Mouse (Mus musculus) myocyte (in vitro differentiated cells): ENCODE results near the gene Ltbp1. TPM values are rescaled to one million over a fixed set of nuclear protein-coding genes. Genes with fewer than 3 reads are reported as not detected.

Experiments
- H3K27me3 ChIP-seq: one replicate; pipeline ENCODE4 v1.6.1; 2011; ENCODE audit not compliant: control insufficient read depth, insufficient read depth, insufficient read length
- H3K36me3 ChIP-seq: one replicate; pipeline ENCODE4 v1.6.1; 2011; ENCODE audit not compliant: control insufficient read depth, insufficient read depth
- H3K4me2 ChIP-seq: one replicate; pipeline ENCODE4 v1.6.1; 2011; ENCODE audit warnings: low read depth, control low read depth
- H3K4me3 ChIP-seq: one replicate; pipeline ENCODE4 v1.5.1; 2011; ENCODE audit warnings: mild to moderate bottlenecking, control low read depth, moderate library complexity
- H3K79me2 ChIP-seq: one replicate; pipeline ENCODE4 v1.6.1; 2011; ENCODE audit not compliant: control insufficient read depth, insufficient read depth
- H3ac ChIP-seq: one replicate; pipeline ENCODE4 v1.6.1; 2011; ENCODE audit not compliant: control insufficient read depth, insufficient read length
- CEBPB ChIP-seq: IDR thresholded peaks from 2 replicates; pipeline ENCODE4 v1.6.1; 2011; ENCODE audit warnings: mild to moderate bottlenecking, moderate library complexity; ENCODE audit not compliant: poor library complexity, insufficient read depth, severe bottlenecking
- E2F4 ChIP-seq: IDR thresholded peaks from one replicate; pipeline ENCODE4 v1.6.1; 2011; ENCODE audit warnings: mild to moderate bottlenecking, control low read depth, moderate library complexity; ENCODE audit not compliant: insufficient read depth
- MAX ChIP-seq: IDR thresholded peaks from one replicate; pipeline ENCODE4 v1.6.1; 2011; ENCODE audit warnings: low read depth, mild to moderate bottlenecking, control low read depth
- MYOD1 ChIP-seq, 3 experiments: IDR thresholded peaks; one replicate each; pipeline ENCODE4 v1.6.1; 2011; ENCODE audit warnings: control low read depth in 2 of 3, low read depth in 2 of 3, mild to moderate bottlenecking in 2 of 3, moderate library complexity in 1 of 3; ENCODE audit not compliant: insufficient read length in 2 of 3, control insufficient read depth in 1 of 3
- MYOG ChIP-seq, 3 experiments: IDR thresholded peaks; one replicate each; pipeline ENCODE4 v1.6.1; 2011; ENCODE audit warnings: control low read depth in 2 of 3, low read depth in 2 of 3, mild to moderate bottlenecking in 2 of 3; ENCODE audit not compliant: insufficient read length in 2 of 3, control insufficient read depth in 1 of 3, insufficient read depth in 1 of 3
- POLR2A ChIP-seq: IDR thresholded peaks from one replicate; pipeline ENCODE4 v1.6.1; 2011; ENCODE audit warnings: low read depth, mild to moderate bottlenecking, control low read depth, moderate library complexity; ENCODE audit not compliant: insufficient read length
- POLR2AphosphoS2 ChIP-seq: IDR thresholded peaks from one replicate; pipeline ENCODE4 v1.6.1; 2011; ENCODE audit warnings: low read depth, control low read depth; ENCODE audit not compliant: insufficient read length
- REST ChIP-seq: IDR thresholded peaks from one replicate; pipeline ENCODE4 v1.6.1; 2011; ENCODE audit warnings: mild to moderate bottlenecking, control low read depth, moderate library complexity; ENCODE audit not compliant: insufficient read depth, insufficient read length
- SRF ChIP-seq: IDR thresholded peaks from one replicate; pipeline ENCODE4 v1.6.1; 2011; ENCODE audit warnings: low read depth; ENCODE audit not compliant: control insufficient read depth, insufficient read length
- TCF12 ChIP-seq: IDR thresholded peaks from one replicate; pipeline ENCODE4 v1.6.1; 2011; ENCODE audit warnings: mild to moderate bottlenecking, control low read depth; ENCODE audit not compliant: poor library complexity, insufficient read depth, severe bottlenecking
- TCF3 ChIP-seq: IDR thresholded peaks from one replicate; pipeline ENCODE4 v1.6.1; 2011; ENCODE audit warnings: low read depth, control low read depth; ENCODE audit not compliant: insufficient read length
- USF1 ChIP-seq: IDR thresholded peaks from one replicate; pipeline ENCODE4 v1.6.1; 2011; ENCODE audit warnings: low read depth, mild to moderate bottlenecking, control low read depth, moderate library complexity
- polyA plus RNA-seq: library from polyadenylated mRNA; unstranded; fragments of >200 nt; fragmentation: generic; extraction: Trizol; gene quantifications from one replicate; pipeline ENCODE4 v1.2.1, GENCODE M21; 2012; ENCODE audit warnings: missing spikeins

Ltbp1 gene
- 19.4 TPM for polyA plus RNA-seq

DNA sequence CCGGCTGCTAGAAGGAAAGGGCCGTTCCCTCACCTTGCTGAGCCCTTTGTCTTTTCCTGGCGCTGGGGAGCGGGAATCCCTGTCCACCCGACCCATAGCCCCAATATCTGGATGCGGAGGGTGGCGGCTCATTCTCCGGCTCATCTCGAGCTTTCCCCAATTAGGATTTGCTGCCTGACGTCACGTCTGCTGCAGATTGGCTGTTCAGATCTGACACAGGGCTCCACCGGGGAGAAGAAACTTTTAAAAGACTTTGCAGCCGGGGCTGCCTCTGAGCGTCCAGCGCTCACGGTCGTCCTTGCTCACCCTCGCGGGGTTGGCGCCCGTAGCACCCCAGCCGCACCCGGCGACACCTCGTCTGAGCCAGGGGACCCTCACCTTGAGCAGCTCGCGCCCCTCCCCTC lies at the start of gene Ltbp1:
Ltbp1 (plus strand) TSS at position 288 of the 404 bp plus-strand sequence.
- no peak for TF ChIP-seq SRF
- peak; percentile 69 for TF ChIP-seq POLR2A
- Histone ChIP-seq H3K4me3 (peak within 1 kb of the TSS; percentile 30), H3K4me2 (peak within 1 kb of the TSS; percentile 100), H3K36me3 (no peaks in the 10 kb centered on the region), H3K79me2 (no peaks in the 10 kb centered on the region), H3ac (peak within 1 kb of the TSS; percentile 21), H3K27me3 (no peaks in the 10 kb centered on the region)

DNA sequence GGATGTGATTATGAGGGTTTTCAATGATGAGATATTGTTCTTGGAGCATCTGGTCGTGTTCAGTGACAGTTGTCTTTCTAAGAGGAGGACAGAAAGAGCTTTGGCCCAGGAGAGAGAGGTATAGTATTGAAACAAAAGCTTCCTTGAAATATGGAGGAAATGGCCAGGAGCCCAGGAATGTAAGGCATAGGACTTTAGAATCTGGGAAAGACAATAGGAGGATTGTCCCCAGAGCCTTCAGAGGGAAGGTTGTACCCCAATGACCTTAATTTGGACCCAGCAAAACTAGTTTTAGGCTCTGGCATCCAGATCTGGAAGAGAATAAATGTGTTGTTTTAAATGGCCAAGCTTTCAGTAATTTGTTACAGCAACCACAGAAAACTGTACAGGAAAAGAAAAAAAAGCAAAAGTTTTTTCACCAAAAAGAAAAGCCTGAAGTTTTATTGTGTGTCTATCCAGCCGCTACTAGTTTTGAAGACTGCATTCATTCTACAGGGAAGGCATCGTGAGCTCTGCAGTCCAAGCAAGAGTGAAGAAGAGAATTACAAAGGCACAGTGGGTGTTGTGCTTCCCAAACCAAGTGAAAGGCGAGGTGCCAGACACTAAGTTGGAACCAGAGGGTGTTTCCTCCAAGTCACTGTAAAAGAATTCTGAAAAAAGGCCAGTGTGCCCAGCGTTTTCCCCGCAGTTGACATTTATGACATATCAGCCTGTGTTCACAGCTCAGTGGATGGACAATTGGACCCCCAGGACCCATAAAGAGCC lies 45.7 kb upstream of the Ltbp1 start:
- Histone ChIP-seq H3K79me2 (no peaks in the 10 kb centered on the region), H3K4me3 (no peak overlapping the region), H3K4me2 (peak overlapping the region; percentile 55), H3K36me3 (no peaks in the 10 kb centered on the region), H3K27me3 (no peaks in the 10 kb centered on the region), H3ac (no peak overlapping the region)
- TF ChIP-seq MYOD1 (IDR thresholded peaks at IDR 0.05; ENCODE audit: control insufficient read depth in 1 of 3, insufficient read length in 2 of 3, low read depth in 2 of 3) (no peak), TCF12 (no peak), TCF3 (no peak), E2F4 (no peak), CEBPB (no peak), MYOG (IDR thresholded peaks at IDR 0.05; ENCODE audit: control insufficient read depth in 1 of 3, insufficient read depth in 1 of 3, insufficient read length in 2 of 3, low read depth in 2 of 3) (no peak), REST (no peak), POLR2AphosphoS2 (no peak), POLR2A (no peak), USF1 (no peak), MAX (no peak), SRF (no peak)

DNA sequence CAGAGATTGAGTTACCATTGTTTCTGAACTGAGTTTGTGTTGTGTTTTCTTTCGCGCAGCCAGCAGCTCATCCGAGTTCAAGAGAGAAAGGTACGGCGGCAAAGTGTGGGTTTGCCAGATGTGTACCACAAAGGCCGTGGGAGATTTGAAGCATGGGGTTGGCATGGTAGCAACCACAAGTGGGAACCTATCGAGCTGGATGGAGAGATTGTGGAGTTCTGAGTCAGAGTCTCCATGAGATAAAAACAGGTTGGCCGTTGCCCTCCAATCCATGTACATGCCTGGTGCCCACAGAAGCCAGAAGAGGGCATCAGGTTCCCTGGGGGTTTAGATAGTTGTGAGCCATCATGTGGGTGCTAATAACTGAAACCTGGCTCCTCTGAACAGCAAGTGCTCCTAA lies 42.1 kb upstream of the Ltbp1 start:
- TF ChIP-seq TCF12: no peak
- no peak for TF ChIP-seq MYOG (IDR thresholded peaks at IDR 0.05; ENCODE audit: control insufficient read depth in 1 of 3, insufficient read depth in 1 of 3, insufficient read length in 2 of 3, low read depth in 2 of 3)
- TF ChIP-seq E2F4: no peak
- TF ChIP-seq CEBPB: no peak
- no peak for TF ChIP-seq SRF
- no peak for TF ChIP-seq POLR2AphosphoS2
- TF ChIP-seq POLR2A: no peak
- no peak for TF ChIP-seq USF1
- no peak for TF ChIP-seq MAX
- no peak for TF ChIP-seq TCF3
- TF ChIP-seq MYOD1 (IDR thresholded peaks at IDR 0.05; ENCODE audit: control insufficient read depth in 1 of 3, insufficient read length in 2 of 3, low read depth in 2 of 3): no peak
- TF ChIP-seq REST: no peak
- Histone ChIP-seq H3K4me3 (no peak overlapping the region), H3K4me2 (peak overlapping the region; percentile 44), H3K27me3 (no peaks in the 10 kb centered on the region), H3ac (no peak overlapping the region), H3K36me3 (no peaks in the 10 kb centered on the region), H3K79me2 (no peaks in the 10 kb centered on the region)

DNA sequence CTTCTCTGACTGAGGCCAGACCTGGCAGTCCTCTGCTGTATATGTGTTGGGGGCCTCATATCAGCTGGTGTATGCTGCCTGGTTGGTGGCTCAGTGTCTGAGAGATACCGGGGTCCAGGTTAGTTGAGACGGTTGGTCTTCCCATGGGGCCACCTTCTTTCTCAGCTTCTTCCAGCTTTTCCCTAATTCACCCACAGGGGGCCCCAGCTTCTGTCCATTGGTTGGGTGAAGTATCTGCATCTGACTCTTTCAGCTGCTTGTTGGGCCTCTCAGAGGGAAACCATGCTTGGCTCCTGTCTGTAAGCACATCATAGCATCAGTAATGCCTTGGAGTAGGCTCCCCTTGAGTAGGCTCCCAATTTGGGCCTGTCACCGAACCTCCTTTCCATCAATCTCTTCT lies 41.5 kb upstream of the Ltbp1 start:
- H3K79me2 ChIP-seq: no peaks in the 10 kb centered on the region

DNA sequence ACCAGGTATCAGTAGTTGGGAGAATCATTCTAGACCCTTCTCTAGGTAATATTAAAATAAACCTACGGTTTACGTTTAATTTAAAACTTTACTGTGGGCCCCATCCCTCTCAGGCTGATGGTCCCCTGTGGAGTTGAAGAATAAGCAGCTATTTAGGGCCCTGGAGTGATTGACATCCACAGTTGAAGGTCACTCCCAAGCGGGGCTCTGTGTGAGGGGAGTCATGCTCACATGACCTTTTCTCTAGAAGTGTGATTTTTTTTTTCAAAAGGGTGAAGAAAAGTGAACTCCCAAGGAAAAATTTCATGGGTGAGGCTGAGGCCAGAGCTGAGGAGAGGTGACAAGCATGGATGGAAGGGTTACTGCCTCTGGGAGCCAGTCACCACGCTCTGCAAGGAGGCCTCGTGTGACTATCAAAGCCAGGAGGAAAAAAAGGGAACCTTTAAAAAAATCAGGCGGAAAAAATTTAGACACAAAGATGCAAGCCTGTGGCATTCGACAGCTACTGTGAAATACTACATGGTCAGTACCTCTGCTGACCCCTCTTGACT lies 38.0 kb upstream of the Ltbp1 start:
- H3K4me3 ChIP-seq: no peak overlapping the region
- H3ac ChIP-seq: no peak overlapping the region
- TF ChIP-seq CEBPB (no peak), MYOD1 (IDR thresholded peaks at IDR 0.05; ENCODE audit: control insufficient read depth in 1 of 3, insufficient read length in 2 of 3, low read depth in 2 of 3) (peak in 1 of 3 experiments; percentile 23)
- no peaks in the 10 kb centered on the region for H3K79me2 ChIP-seq
- peak overlapping the region; percentile 34 for H3K4me2 ChIP-seq
- no peaks in the 10 kb centered on the region for H3K27me3 ChIP-seq
- no peaks in the 10 kb centered on the region for H3K36me3 ChIP-seq

More for the DNA sequence above, 41.5 kb upstream of the Ltbp1 start:
- H3ac ChIP-seq: no peak overlapping the region
- no peak overlapping the region for H3K4me2 ChIP-seq
- no peaks in the 10 kb centered on the region for H3K27me3 ChIP-seq
- no peak for TF ChIP-seq POLR2AphosphoS2
- no peak for TF ChIP-seq TCF3
- no peak for TF ChIP-seq MYOD1 (IDR thresholded peaks at IDR 0.05; ENCODE audit: control insufficient read depth in 1 of 3, insufficient read length in 2 of 3, low read depth in 2 of 3)
- TF ChIP-seq E2F4: no peak
- no peak for TF ChIP-seq MYOG (IDR thresholded peaks at IDR 0.05; ENCODE audit: control insufficient read depth in 1 of 3, insufficient read depth in 1 of 3, insufficient read length in 2 of 3, low read depth in 2 of 3)
- H3K4me3 ChIP-seq: no peak overlapping the region
- no peaks in the 10 kb centered on the region for H3K36me3 ChIP-seq
